Mouse (Mus musculus) urinary bladder, postnatal 4 days (tissue): ENCODE data around the gene Cnot6.

Experiments
- DNase-seq, 2 experiments: peaks; one replicate each; pipeline ENCODE4 v3.0.0; 2021 to 2022; ENCODE audit warnings: low spot score in 2 of 2

Gene Cnot6

DNA sequence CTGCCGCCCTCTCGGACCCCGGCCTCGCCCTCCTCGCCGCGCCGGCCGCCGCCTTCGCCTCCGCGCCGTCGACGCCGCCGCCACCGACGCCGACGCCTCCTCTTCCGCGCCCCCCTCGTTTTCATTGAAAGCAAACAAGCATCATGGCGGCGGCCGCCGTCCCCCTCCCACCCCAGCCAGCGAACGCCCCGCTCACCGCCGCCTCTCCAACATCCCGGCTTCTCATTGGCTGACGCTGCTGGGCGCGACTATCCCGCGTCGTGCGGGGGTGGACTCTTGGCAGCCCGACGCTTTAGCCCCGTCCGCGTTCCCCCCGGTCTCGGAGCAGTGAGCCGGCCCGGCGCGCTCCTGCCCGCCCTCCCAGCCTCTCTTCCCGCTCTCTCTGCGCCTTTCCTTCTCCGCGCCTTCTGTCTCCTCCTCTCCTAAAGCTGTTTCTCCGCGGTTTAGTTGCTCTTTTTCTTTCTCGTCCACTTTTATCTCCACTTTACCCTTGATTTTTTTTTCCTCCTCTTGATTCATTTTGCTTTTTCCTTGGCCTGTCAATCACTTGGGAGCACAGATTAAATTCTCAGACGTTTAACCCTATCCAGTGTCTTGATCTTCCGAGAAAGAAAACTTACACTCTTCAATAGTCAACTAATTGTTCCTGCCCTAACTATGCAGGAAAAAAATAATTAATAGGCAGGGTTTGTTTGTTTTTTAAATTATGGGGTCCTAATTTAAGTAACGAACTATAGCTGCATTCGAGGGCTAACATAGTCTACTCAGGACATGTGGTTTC, at the start of gene Cnot6:
Cnot6 (minus strand) TSS at position 169 of the 781 bp plus-strand sequence.
- DNase-seq, result peak; percentile 98

GRCm38 (mm10) chr11:49761130-49761529, 48.6 kb upstream of the Cnot6 start:
- DNase-seq, result no peak

DNA sequence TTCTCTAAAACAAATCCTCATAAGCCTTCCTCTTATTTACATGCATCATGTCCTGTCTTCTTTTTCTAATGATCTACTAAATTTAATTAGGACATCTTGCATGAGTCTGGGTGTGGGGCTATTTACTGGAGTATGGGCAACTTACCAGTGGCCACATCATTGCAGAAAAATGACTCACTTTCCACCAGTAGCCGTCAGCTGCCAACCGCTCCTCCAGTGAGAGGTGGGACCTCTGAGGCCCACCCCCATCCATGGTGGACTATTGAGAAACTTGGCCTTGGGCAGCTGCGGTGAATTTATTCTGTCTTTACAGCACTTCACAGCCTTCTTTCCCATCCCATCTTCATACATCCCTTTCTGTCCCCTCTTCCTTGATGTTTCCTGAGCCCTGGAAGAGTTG, 45.6 kb upstream of the Cnot6 start:
- DNase-seq, result no peak

DNA sequence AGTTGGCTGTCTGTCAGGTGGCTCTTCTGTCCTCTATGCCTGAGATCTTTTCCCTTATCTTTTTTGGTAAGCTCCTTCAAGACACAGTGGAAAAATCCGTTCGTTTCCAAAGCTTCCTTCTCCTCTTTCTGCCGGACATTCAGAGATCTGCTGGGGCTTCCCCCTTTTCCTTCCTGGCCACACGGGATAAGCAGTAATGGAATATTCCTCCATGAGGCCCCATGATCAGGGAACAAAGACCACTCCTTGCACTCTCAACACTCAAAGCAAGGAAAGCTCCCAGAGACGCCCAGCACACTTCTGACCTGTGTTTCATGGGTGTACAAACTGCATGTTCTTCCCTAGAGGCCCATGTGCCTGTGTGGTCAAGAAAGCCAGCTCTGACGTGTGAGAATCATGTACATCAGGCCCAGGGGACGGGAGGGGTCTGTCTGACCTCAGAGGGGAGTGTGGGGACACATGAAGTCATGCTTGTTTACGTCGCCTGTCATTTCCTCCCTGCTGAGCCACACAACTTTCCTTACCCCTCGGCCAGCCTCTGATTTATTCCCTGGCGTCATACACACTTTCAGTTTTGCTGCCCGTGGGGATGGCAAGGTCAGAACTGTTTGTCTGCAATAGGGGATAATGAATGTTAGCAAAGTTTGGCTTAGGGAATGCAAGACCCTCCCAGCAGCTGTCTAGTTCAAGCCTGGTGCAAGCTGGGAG, 42.6 kb upstream of the Cnot6 start:
- no peak for DNase-seq

GRCm38 (mm10) chr11:49746756-49747155, 34.2 kb upstream of the Cnot6 start:
- no peak for DNase-seq

DNA sequence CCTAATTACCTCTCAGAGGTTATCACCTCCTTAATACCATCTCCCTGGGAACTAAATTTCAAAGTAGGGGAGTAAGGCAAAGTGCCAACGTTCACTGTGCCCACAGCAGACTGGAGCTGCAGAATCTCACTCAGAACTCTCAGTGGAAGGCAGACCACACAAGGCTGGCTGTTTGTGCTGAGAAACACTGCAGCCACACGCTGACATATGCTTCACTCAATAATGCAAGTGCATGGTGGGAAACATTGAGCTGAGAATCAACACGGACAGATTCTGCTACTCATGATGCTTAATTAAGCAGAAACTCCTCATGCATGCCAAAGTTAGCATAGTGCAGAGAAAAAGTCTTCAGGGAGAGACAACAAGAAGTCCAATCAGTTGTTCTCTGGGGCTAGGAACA, 33.3 kb upstream of the Cnot6 start:
- no peak for DNase-seq

- DNase-seq, result no peak
These were observed 32.5 kb upstream of the Cnot6 start for GRCm38 (mm10) chr11:49744981-49745380.

GRCm38 (mm10) chr11:49743634-49744033, 31.1 kb upstream of the Cnot6 start:
- no peak for DNase-seq

DNA sequence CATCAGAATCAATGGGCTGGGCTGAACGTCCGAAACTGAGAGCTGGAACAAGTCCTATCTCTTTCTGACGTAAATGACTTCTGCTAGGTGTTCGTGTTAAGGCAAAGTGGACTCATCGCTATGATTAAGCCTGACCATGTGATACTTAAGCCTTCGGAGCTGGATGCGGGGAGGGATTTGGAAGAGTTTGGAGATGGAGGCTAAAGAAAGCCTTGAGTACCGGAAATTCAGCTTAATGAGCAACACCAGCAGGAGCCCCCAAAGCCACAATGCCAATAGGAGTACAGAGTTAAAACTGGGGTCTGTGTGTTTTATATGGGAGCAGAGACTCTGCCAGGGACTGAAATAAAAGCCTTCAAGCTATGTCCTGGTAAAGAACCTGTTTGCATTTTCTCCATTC, 29.7 kb upstream of the Cnot6 start:
- no peak for DNase-seq

DNA sequence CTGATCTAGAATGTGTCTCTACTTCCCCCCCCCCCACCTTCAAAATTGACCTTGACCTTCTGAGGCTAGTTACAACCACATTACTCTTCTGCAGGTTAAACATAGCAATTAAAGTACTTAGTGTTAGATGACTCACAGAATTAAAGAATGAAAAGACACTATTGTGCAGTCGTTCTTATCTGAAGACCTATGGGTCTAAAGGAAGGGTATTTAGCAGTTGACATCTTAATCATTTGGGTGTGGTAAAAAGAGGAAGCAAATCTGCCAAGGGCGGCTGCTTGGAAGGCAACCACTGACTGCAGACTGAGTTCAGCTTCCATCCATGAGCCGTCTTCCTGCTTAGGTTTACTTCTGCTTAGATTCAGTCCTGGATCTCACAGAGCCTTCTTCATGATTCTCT, 27.3 kb upstream of the Cnot6 start:
- no peak for DNase-seq

DNA sequence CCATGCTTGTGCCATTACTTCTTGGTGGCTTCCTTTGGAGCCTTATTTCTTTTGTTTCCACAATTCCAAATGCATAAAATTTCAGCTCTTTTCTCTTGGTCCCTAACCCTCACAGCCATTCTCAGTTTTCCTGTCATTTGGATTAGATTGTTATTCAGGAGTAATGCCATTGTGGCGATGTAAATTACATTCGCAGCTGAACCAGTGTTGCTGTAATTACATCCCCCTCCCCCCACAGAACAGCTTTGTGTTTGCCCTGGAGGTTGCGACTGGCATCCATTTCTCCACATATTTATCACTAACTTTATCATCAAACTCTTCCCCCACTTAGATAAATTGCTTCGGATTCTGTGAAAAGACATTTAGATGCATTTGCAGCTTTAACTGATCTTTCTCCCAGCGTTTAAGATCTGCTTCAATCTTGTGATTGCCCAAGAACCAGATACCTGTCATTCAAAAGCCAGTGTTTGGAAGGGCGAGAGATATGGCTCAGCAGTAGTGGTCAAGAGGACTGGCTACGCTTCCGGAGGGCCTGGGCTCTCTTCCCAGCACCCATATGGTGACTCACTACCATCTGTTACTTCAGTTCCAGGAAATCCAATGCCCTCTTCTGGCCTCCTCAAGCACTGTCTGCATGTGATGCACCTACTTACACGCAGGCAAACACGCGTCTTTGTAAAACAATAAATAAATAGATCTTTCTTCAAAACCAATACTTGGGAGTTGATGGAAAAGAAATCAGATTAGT, 26.3 kb upstream of the Cnot6 start:
- no peak for DNase-seq

- DNase-seq, result no peak
These were observed 25.1 kb upstream of the Cnot6 start for GRCm38 (mm10) chr11:49737625-49738024.

- no peak for DNase-seq
These were observed 22.2 kb upstream of the Cnot6 start for GRCm38 (mm10) chr11:49734771-49735170.

- peak in 1 of 2 experiments; percentile 26 for DNase-seq
These were observed 17.9 kb upstream of the Cnot6 start for GRCm38 (mm10) chr11:49730275-49730948.

DNA sequence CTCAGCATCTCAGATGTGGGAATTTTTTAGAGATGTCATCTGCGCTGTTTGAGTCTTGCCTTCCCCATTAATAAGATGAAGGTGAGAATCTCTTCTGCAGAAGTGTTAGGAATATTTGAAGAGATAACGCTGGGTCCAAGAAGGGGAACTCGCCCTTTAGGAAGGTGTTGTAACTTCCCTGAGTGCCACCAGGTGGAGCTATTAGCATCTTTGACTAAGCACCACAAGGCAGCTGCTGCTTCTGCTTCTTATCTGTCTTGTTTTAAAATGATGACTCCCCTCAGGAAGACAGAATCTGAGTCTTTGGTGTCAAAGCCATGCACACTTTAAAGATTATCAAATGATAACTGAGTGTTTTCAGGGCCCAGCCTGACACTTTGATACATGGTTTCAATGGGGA, 15.4 kb upstream of the Cnot6 start:
- peak in 1 of 2 experiments; percentile 25 for DNase-seq

- DNase-seq, result peak in 1 of 2 experiments; percentile 48
These were observed 14.3 kb upstream of the Cnot6 start for GRCm38 (mm10) chr11:49726800-49727199.

DNA sequence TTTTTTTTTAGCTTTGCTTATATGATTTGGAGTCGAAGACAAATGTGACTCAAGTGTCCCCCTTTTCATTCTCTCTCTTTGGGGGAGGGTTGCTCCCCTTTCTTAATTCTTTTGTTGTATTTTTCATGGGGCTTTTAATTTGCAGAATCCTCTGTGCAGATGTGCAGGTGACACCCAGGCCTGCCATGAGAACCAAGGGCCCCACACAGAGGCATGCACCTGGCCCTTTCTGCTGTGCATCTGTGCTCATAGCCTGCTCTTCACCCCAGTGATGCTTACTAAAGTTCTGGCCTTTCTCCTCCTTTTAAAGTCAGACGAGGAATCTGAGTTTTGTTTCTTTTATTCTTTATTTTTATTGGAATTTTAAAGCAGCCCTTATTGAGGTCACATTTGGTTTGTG, 12.2 kb upstream of the Cnot6 start:
- no peak for DNase-seq

DNA sequence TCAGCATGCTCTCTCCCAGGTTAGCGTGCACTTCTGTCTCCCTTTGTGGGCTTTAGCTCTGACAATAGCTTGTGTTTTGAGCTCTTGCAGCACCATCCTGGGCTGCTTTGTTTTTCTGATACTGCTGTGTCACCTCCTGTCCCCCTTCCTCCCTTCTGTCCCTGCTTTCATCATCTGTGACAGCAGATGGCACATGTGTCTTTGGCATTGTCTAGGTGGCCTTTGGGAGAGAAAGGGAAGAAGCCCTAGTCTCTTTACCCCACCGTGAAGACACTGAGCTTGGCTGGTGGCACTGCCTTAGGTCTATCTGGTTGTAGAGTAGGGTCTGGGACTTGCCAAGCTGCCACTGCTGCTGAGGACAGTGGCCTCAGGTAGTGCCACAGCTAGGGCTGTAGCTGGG, 10.8 kb upstream of the Cnot6 start:
- DNase-seq, result no peak

GRCm38 (mm10) chr11:49722692-49723091, 10.2 kb upstream of the Cnot6 start:
- DNase-seq, result no peak

DNA sequence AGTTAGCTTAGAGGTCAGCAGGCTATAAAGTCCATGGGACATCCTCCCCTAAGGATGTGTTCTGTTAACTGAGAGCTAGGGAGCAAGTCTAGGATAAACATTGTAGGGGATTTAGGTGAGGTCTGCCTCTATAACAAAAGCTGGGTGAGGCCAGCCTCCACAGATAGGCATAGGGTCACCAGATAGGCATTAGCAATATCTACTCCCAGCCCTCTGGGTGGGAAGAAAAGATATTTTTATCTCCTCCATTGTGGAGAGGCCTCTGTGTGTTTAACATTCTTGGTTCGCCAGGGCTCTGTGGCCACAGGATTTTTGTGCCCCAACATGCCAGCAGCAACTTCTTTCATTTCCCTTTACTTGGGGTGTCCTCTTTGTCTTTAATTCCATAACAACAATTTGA, 8.8 kb upstream of the Cnot6 start:
- no peak for DNase-seq

DNA sequence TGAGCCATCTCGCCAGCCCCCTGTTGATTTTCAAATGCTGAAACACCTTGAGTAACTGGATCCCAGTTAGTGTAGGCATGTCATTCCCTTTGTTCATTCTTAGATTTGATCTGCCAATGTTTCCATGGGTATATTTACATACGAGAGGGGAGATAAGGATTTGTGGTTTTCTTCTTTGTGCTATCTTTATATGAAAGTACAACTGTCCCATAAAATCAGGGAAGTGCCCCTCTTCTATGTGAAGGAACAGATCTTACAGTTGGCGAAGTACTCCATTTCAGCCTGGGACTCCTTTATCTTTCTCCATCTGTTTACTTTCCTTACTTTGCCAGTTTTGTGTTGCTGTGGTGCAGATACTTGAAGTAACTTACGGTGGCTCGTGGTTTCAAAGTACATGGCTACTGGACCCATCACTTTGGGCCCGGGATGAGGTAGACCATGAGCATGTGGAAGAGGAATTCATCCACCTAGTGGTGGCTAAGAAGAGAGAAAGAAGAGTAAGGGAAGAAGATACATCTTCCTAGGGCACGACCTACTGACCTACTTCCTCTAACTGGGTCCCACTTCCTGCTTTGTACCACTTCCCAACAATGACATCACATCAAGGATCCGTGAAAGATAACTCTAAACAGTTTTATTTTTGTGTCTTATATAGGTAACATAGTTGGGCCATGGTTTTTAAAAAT, 7.1 kb upstream of the Cnot6 start:
- DNase-seq, result no peak
